Mouse (Mus musculus) C3H10T1/2 (cell line): Measurements from ENCODE around the gene Vamp3. TPM values are rescaled to one million over a fixed set of nuclear protein-coding genes. Genes with fewer than 3 reads are reported as not detected.

Source experiments
- polyA plus RNA-seq, 2 experiments: library from polyadenylated mRNA; unstranded; fragments of >200 nt; fragmentation: generic; extraction: Trizol; gene quantifications; one replicate each; pipeline ENCODE4 v1.2.1; 2012; ENCODE audit warnings: missing spikeins in 2 of 2

Gene Vamp3
- polyA plus RNA-seq, result 10 to 100 TPM; 11.4 to 51.8 TPM

DNA sequence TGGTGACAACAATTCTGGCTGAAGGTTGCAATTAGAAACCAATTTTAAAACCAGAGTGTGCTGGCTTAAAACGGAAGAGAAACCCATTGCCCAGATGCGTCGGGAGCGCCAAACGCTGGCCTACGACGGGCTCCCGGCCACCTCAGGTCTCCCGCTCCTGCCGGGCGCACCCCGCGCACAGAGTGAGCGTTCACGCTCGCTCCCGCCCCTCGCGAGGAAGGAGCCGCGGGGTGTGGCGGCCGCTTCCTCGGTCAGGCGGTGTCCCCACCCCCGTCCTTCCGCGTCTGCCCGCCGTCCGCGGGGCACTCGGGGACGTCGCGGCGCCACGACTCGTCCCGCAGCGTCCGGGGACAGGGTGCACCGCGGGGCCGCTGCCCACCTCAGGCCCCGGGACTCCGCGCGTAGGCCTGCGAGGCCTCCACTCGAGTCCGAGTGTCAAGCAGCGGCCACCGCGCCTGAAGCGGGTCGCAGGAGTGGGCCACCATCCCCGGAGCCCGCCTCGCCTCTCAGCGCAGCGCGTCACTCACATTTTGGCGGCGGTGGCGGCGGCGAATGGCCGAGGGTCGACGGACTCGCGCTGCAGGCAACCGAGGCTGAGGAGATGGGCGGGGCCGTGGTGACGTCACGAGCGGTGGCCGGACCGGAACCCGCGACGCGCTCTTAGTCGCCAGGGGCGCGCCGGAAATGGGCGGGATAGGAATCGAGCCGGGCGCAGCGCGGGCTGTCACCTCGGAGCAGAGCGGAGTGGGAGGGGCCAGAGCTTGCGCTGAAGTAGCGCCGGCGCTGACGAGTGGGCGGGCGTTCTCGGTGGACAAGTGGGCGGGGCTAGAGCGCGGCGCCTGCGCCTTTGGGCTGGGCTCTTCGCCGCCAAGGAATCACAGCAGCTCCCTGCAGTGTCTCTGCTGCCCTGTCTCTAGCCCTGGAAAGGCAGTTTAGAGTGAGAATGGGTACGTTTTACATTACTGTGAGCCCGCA, at the start of gene Vamp3:
Gene Vamp3, minus strand, starts transcription at position 617 of the 975 bp plus-strand sequence.

DNA sequence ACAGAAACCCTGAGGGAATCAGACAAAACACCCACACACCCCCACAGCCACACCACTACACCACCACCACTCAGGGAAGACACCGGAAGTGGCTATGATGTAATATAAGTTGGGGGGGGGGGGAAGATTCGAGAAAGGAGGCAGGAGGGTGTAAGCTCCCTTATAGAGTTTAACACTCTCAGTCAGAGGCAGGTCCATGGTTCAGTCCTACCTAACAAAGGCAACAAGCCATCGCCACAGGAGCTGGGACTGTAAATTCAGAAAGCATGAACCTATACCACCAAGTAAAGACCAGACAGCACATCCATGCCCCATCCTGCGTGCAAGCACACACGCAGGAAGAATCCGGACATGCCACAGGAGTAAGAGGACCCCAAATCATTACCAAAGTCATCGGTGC, 31.5 kb upstream of the Vamp3 start, which contains the start of gene Gm13090:
Gene Gm13090, plus strand, starts transcription at position 301 of the 400 bp plus-strand sequence.

DNA sequence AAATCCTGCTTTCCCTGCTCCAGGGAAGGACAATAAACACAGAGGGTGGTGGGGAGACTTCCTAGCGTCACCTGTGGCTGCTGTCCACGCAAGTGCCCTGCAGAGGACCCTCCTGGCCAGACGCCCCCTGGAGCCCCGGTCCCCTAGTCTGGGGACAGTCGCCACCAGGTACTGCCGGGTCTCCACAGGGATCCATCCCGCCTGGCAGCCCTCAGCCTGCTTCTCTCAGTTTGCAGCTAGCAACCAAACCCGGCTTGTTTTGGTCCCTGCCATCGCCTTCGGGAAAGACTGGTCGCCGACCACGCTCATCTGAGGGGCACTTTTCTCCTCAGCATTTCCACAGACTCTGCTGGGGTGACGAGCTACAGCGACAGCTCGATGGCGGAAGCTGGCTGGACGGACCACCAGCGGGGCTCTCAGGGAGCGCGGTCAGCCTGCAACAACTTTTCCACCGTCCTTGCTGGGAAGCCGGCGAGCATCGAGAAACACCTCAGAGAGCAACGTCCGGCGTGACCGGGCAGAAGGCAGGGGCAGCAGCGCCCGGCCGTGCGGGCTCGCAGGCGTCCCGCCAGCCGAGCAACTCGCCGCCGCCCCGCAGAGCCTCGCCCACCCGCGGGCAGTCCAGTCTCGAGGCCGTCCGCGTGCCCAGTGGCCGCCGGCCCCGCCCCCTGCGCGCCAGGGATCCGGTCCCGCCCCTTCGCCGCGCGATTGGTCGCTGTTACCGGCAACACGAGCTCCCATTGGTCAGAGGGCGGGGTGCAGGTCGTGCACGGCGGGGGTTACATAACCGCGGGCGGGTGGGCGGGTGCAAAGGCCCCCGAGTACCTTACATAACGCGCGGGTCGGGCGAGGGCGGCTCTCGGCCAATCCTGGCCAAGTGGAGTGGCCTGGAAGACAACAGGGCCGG, 13.5 kb downstream of the Vamp3 start, which contains the start of gene Per3:
Gene Per3, minus strand, starts transcription at position 629 of the 907 bp plus-strand sequence.

Other genes starting within 250 kb of the Vamp3 start
- 10 to 100 TPM in 1 of 2 experiments, 1 to 10 TPM in 1; 5.1 to 15.9 TPM for gene Errfi1, start 204.0 kb downstream of the Vamp3 start, polyA plus RNA-seq
- gene Park7, start 143.5 kb downstream of the Vamp3 start, polyA plus RNA-seq, result 100 to 1,000 TPM; 313 to 395 TPM
- under 1 TPM; 0.63 to 0.71 TPM for gene Tnfrsf9, start 143.4 kb downstream of the Vamp3 start, polyA plus RNA-seq
- not detected for gene Uts2, start 60.9 kb downstream of the Vamp3 start, polyA plus RNA-seq
- gene Per3, start 13.3 kb downstream of the Vamp3 start, polyA plus RNA-seq, result 1 to 10 TPM in 1 of 2 experiments, under 1 TPM in 1; 0.33 to 8.8 TPM
- gene Gm13090, start 31.6 kb upstream of the Vamp3 start, polyA plus RNA-seq, result not detected